Mouse (Mus musculus) hindbrain, postnatal 0 days (tissue): ENCODE measurements around the gene Metap1d. TPM values are rescaled to one million over a fixed set of nuclear protein-coding genes. Genes with fewer than 3 reads are reported as not detected.

Source experiments
- ATAC-seq: fragments of 200-750 bp; cut with Nextera tagmentation; 2 replicates; pipeline ENCODE4 v1.8.0; 2017; ENCODE audit warnings: mild to moderate bottlenecking, moderate TSS enrichment, moderate library complexity
- DNase-seq: peaks from one replicate; pipeline ENCODE4 v3.0.0-alpha.2; 2015; ENCODE audit warnings: low spot score
- H3K27ac ChIP-seq: fragments of 300-500 bp; sonication (generic); 2 replicates; pipeline ENCODE4 v1.5.1; 2014; ENCODE audit warnings: mild to moderate bottlenecking
- H3K27me3 ChIP-seq: fragments of 300-500 bp; sonication (generic); 2 replicates; pipeline ENCODE4 v1.6.1; 2014; ENCODE audit warnings: low read length, mixed read lengths; ENCODE audit not compliant: insufficient read depth
- H3K36me3 ChIP-seq: fragments of 300-500 bp; sonication (generic); 2 replicates; pipeline ENCODE4 v1.6.1; 2014; ENCODE audit warnings: low read length, mixed read lengths; ENCODE audit not compliant: insufficient read depth
- H3K4me1 ChIP-seq: fragments of 300-500 bp; sonication (generic); 2 replicates; pipeline ENCODE4 v1.6.1; 2014; ENCODE audit warnings: antibody characterized with exemption, low read length, mixed read lengths; ENCODE audit not compliant: insufficient read depth
- H3K4me2 ChIP-seq: fragments of 300-500 bp; sonication (generic); 2 replicates; pipeline ENCODE4 v1.6.1; 2014; ENCODE audit warnings: low read depth, mild to moderate bottlenecking, low read length, moderate library complexity, mixed read lengths
- H3K4me3 ChIP-seq: fragments of 300-500 bp; sonication (generic); 2 replicates; pipeline ENCODE4 v1.5.1; 2014; ENCODE audit warnings: low read length
- H3K9ac ChIP-seq: fragments of 300-500 bp; sonication (generic); replicated peaks from 2 replicates; pipeline ENCODE4 v1.6.1; 2014; ENCODE audit warnings: mild to moderate bottlenecking, low read length, moderate library complexity, mixed read lengths
- H3K9me3 ChIP-seq: fragments of 300-500 bp; sonication (generic); 2 replicates; pipeline ENCODE4 v1.6.1; 2016; ENCODE audit warnings: low read length, mixed read lengths
- CTCF ChIP-seq: IDR thresholded peaks from 2 replicates; pipeline ENCODE4 v1.5.1; 2016; ENCODE audit warnings: antibody characterized with exemption, control low read depth, low read depth
- WGBS: fragments of 180-500 bp; shearing (Covaris S2); extraction: QIAGEN DNeasy Blood & Tissue Kit; methylation state at CpG from one replicate; pipeline ENCODE4 v1.1.7; 2014; 5-methylcytosine and 5-hydroxymethylcytosine counted together
- polyA plus RNA-seq: library from polyadenylated mRNA; unstranded; fragments of >200 nt; fragmentation: Nextera tagmentation; extraction: Ambion mirVana; gene quantifications from 2 replicates; pipeline ENCODE4 v1.2.1, GENCODE M21; 2015
- total RNA-seq: library from RNA; depleted of rRNA; stranded (reverse); fragments of >200 nt; gene quantifications from 2 replicates; pipeline ENCODE4 v1.2.3, GENCODE M21; 2014

Metap1d gene
- total and polyA plus RNA-seq, 2 experiments from 2014 or later = 12.0 to 26.2 TPM

DNA sequence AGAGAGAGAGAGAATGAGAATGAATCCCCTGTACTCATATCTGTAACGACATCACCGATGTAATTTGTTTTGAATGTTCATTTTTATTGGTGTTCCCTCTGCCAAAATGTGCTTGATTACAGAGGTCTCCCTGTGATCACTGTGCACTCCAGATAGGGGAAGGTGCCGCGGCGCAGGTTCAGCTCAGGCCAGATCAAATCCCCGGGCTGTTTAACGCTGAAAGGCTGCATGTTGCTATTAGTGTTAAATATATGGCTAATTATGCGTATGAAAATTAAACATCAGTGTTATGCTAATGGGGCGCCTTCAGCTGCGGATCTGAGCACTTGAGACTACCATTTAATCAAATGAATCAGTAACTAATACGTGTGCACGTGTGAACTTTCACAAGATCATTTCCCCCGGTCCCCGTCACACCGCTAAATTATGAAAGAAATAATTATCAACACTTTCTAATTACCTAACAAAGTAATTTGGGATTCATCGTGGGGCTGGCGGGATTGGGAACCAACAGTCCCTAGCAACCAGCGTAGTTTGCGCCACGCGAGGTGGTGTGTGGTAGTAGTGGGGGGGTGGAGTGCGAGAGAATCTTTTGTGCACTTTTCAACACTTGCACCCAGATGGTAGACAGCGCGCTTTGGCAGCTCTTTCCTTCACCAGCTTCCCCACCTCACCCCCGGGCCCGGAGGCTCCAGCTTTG, 75.1 kb downstream of the Metap1d start, which contains the start of gene Dlx1:
Gene Dlx1 (plus strand): TSS at position 100 of the 700 bp plus-strand sequence.
- no peaks in the 10 kb centered on the region for H3K4me1 ChIP-seq
- no peaks in the 10 kb centered on the region for H3K36me3 ChIP-seq
- no peak within 1 kb of the TSS for H3K9ac ChIP-seq
- H3K4me2 ChIP-seq = peak within 1 kb of the TSS; percentile 55
- ATAC-seq (no peak), DNase-seq (no peak)
- no peak within 1 kb of the TSS for H3K27ac ChIP-seq
- H3K4me3 ChIP-seq = peak within 1 kb of the TSS; percentile 33
- 1% methylated on average over 26 of the region's 26 CpGs for WGBS
- TF ChIP-seq CTCF = no peak
- H3K27me3 ChIP-seq = peaks cover 85% of the 10 kb centered on the region
- no peaks in the 10 kb centered on the region for H3K9me3 ChIP-seq

- no peaks in the 10 kb centered on the region for H3K4me1 ChIP-seq
- TF ChIP-seq CTCF = no peak
- peak; percentile 52 for ATAC-seq
- H3K4me2 ChIP-seq = peak overlapping the region; percentile 55
- H3K36me3 ChIP-seq = no peaks in the 10 kb centered on the region
- no peak overlapping the region for H3K27ac ChIP-seq
- no peak overlapping the region for H3K9ac ChIP-seq
- H3K4me3 ChIP-seq = peak overlapping the region; percentile 33
- no peak for DNase-seq
- H3K9me3 ChIP-seq = no peaks in the 10 kb centered on the region
- peaks cover 84% of the 10 kb centered on the region for H3K27me3 ChIP-seq
- under 1% methylated on average over 49 of the region's 57 CpGs for WGBS
Measured at GRCm38 (mm10) chr2:71528714-71529510, 75.8 kb downstream of the Metap1d start.

GRCm38 (mm10) chr2:71529511-71530351, 76.7 kb downstream of the Metap1d start:
- Histone ChIP-seq H3K36me3 (no peaks in the 10 kb centered on the region), H3K9ac (no peak overlapping the region), H3K27ac (no peak overlapping the region), H3K4me3 (peak overlapping the region; percentile 33), H3K4me1 (no peaks in the 10 kb centered on the region), H3K9me3 (no peaks in the 10 kb centered on the region), H3K4me2 (peak overlapping the region; percentile 55), H3K27me3 (peaks cover 85% of the 10 kb centered on the region)
- ATAC-seq = peak; percentile 58
- peak; percentile 79 for DNase-seq
- 1% methylated on average over 60 of the region's 60 CpGs for WGBS
- no peak for TF ChIP-seq CTCF

DNA sequence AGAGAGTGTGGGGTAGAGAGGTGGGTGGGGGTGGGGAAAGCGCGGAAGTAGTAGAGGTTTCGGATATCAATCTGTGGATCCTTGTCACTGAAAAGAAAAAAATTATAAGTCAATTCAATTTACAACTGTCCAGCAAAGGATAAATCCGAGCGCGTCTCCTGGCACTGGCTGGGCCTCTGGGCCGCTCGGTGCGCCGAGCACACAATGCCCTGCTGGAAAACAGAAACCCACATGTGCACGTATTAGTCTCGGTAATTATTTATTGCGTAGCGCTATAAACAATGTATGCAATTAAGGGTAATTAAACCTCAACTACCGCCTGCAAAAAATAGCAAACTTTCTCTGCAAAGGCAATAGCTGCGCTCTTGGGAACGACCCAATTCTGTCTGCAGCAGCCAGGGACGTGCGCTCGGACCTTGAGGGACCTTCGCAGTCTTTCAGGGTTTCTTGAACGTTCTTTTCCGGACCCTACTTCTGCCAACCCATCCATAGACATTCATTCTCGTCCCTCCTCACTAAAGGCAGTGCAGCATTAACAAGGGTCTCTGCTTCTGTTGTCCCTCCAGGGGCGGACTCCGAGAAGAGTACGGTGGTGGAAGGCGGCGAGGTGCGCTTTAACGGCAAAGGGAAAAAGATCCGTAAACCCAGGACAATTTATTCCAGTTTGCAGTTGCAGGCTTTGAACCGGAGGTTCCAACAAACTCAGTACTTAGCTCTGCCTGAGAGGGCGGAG, 77.5 kb downstream of the Metap1d start:
- no peaks in the 10 kb centered on the region for H3K9me3 ChIP-seq
- H3K4me3 ChIP-seq = no peak overlapping the region
- DNase-seq (no peak), ATAC-seq (no peak)
- H3K27me3 ChIP-seq = peaks cover 82% of the 10 kb centered on the region
- no peaks in the 10 kb centered on the region for H3K4me1 ChIP-seq
- no peak overlapping the region for H3K27ac ChIP-seq
- H3K36me3 ChIP-seq = no peaks in the 10 kb centered on the region
- no peak for TF ChIP-seq CTCF
- H3K4me2 ChIP-seq = 0 out of 2 replicates have a peak overlapping the region, but pooled peaks have one; percentile 55
- WGBS = under 1% methylated on average over 34 of the region's 34 CpGs
- no peak overlapping the region for H3K9ac ChIP-seq

GRCm38 (mm10) chr2:71531124-71531590, 78.1 kb downstream of the Metap1d start:
- Histone ChIP-seq H3K4me2 (no peak overlapping the region), H3K27me3 (peaks cover 80% of the 10 kb centered on the region), H3K9ac (no peak overlapping the region), H3K27ac (no peak overlapping the region), H3K9me3 (no peaks in the 10 kb centered on the region), H3K36me3 (no peaks in the 10 kb centered on the region), H3K4me1 (no peaks in the 10 kb centered on the region), H3K4me3 (no peak overlapping the region)
- WGBS = under 1% methylated on average over 12 of the region's 12 CpGs
- DNase-seq (no peak), ATAC-seq (no peak)
- no peak for TF ChIP-seq CTCF
